Comparison of ENCODE assay signal across 8 mouse cellular contexts in genomic region chr4:155222552-155222840, GRCm38 (mm10). TPM values are rescaled to one million over a fixed set of nuclear protein-coding genes. Genes with fewer than 3 reads are reported as not detected.
A peak's percentile ranks its signal among the peaks of the same experiment; 100 is the strongest.
DNase-seq lines count a peak whose midpoint lies in the region; ATAC-seq and TF ChIP-seq lines count a peak whose summit lies in the region.

Gene Ski (minus strand): TSS chr4:155222592.

- peak within 1 kb of the TSS; percentile 84 for H3K9ac ChIP-seq in intestine, embryonic 14.5 days (ENCODE audit: low read length)

- POLR2A ChIA-PET in Patski (lab: Charles Lee): interaction anchor here (2.0 to 4.9 kb wide), 3 partner anchors 13 to 27 kb away, joined by 12 to 28 read pairs (median 27); partner anchors contain the start of gene Faap20

- 18% methylated on average over 54 of the region's 63 CpGs for WGBS in cerebellum, adult 2 months
- WGBS in intestine, embryonic 14.5 days: 0% methylated on average over 5 of the region's 63 CpGs
- 13% methylated on average over 62 of the region's 63 CpGs for WGBS in midbrain, embryonic 10.5 days

- no peak for TF ChIP-seq CTCF in cerebellum, adult 2 months (IDR thresholded peaks at IDR 0.05; ENCODE audit: borderline replicate concordance, insufficient read depth, low read depth, low read length)
- TF ChIP-seq CTCF in Patski (IDR thresholded peaks at IDR 0.05): no peak

- H3K36me3 ChIP-seq in intestine, embryonic 14.5 days (ENCODE audit: control insufficient read depth, insufficient read depth, low read length): no peaks in the 10 kb centered on the region
- H3K36me3 ChIP-seq in midbrain, embryonic 10.5 days: peaks cover 18% of the 10 kb centered on the region

- no peaks in the 10 kb centered on the region for H3K27me3 ChIP-seq in cerebellum, adult 2 months (ENCODE audit: control insufficient read depth, insufficient read depth, low read length)
- no peaks in the 10 kb centered on the region for H3K27me3 ChIP-seq in Patski
- no peaks in the 10 kb centered on the region for H3K27me3 ChIP-seq in intestine, embryonic 14.5 days (replicated peaks; ENCODE audit: control insufficient read depth, insufficient read depth, low read length)
- H3K27me3 ChIP-seq in midbrain, embryonic 10.5 days (ENCODE audit: low read depth, poor library complexity, severe bottlenecking): no peaks in the 10 kb centered on the region

- ATAC-seq in Patski: no peak
- no peak for ATAC-seq in intestine, embryonic 14.5 days (replicated peaks; ENCODE audit: low FRiP score, low TSS enrichment, low read depth)

- DNase-seq in cerebellum, adult 2 months: no peak
- DNase-seq in cerebellum, postnatal 10 days: no peak
- DNase-seq in Patski (ENCODE audit: low read depth, low spot score): no peak
- DNase-seq in gastrocnemius, adult 8-10 months (ENCODE audit: low spot score in 2 of 2): no peak
- DNase-seq in intestine, embryonic 14.5 days (ENCODE audit: low spot score): no peak
- DNase-seq in midbrain, embryonic 10.5 days (ENCODE audit: low spot score): no peak
- no peak for DNase-seq in retina, postnatal 1 day
- no peak for DNase-seq in cerebellum, adult 11-12 months

- TF ChIP-seq POLR2A in cerebellum, adult 2 months (IDR thresholded peaks at IDR 0.05; ENCODE audit: borderline replicate concordance, insufficient read depth, low read length): no peak

- H3K27ac ChIP-seq in cerebellum, adult 2 months (ENCODE audit: insufficient read depth, low read length): peak within 1 kb of the TSS; percentile 99
- H3K27ac ChIP-seq in intestine, embryonic 14.5 days (ENCODE audit: low read depth): peak within 1 kb of the TSS; percentile 93
- peak within 1 kb of the TSS; percentile 97 for H3K27ac ChIP-seq in midbrain, embryonic 10.5 days (replicated peaks)

- H3K4me3 ChIP-seq in cerebellum, adult 2 months (replicated peaks; ENCODE audit: insufficient read depth, low read depth, low read length): peak within 1 kb of the TSS; percentile 97
- H3K4me3 ChIP-seq in intestine, embryonic 14.5 days (ENCODE audit: low read depth, low read length): peak within 1 kb of the TSS; percentile 88
- H3K4me3 ChIP-seq in midbrain, embryonic 10.5 days: peak within 1 kb of the TSS; percentile 98

- in situ Hi-C loops in Patski (cut with MboI; ENCODE audit: low pct_unique_long_range_greater_than_20kb): no loop called here

- H3K4me2 ChIP-seq in intestine, embryonic 14.5 days (ENCODE audit: low read length): peak within 1 kb of the TSS; percentile 99

- peaks cover 6% of the 10 kb centered on the region for H3K4me1 ChIP-seq in cerebellum, adult 2 months (ENCODE audit: control insufficient read depth, insufficient read depth, low read length)
- peaks cover 36% of the 10 kb centered on the region for H3K4me1 ChIP-seq in intestine, embryonic 14.5 days (replicated peaks; ENCODE audit: control insufficient read depth, insufficient read depth, low read length)
- H3K4me1 ChIP-seq in midbrain, embryonic 10.5 days: peaks cover 58% of the 10 kb centered on the region

- no peaks in the 10 kb centered on the region for H3K9me3 ChIP-seq in intestine, embryonic 14.5 days (ENCODE audit: control insufficient read depth, low read length)
- H3K9me3 ChIP-seq in midbrain, embryonic 10.5 days (replicated peaks): no peaks in the 10 kb centered on the region

- CTCF ChIA-PET in Patski (lab: Charles Lee): interaction anchor here (1.1 to 3.7 kb wide), 4 partner anchors 11 to 129 kb away, joined by 3 to 19 read pairs (median 8); partner anchors contain the start of gene Faap20

RNA-seq across cellular contexts. Expression of gene Ski, which starts in this region (rescaled TPM):
- polyA plus RNA-seq in cerebellum, adult 2 months (2012; rRNA removed): 87.2 and 106 TPM in 2 replicates
- polyA plus RNA-seq in Patski (2021): 59.8 TPM
- total RNA-seq in gastrocnemius, adult 8-10 months (2022): 10 to 100 TPM; 25.8 to 29.6 (median 28.3) TPM
- polyA plus RNA-seq in intestine, embryonic 14.5 days (2014; fragmentation: Nextera tagmentation; extraction: Ambion mirVana): 24.4 and 25.3 TPM in 2 replicates
- 8.9 and 10.1 TPM in 2 replicates for polyA plus RNA-seq in midbrain, embryonic 10.5 days (2016; fragmentation: Nextera tagmentation; extraction: Ambion mirVana)
